Mouse (Mus musculus) left cerebral cortex, postnatal 10 days (tissue): Measurements from ENCODE around the gene Thg1l. TPM values are rescaled to one million over a fixed set of nuclear protein-coding genes. Genes with fewer than 3 reads are reported as not detected.

Source experiments
- total RNA-seq, 2 experiments: library from RNA; stranded (reverse); gene quantifications; 2 replicates each; pipeline ENCODE4 v1.2.3; 2021

Gene Thg1l
- total RNA-seq, 2 experiments from 2014 or later: 10.4 to 12.1 TPM

Other genes with a start within 250 kb of the Thg1l start
- 10 to 100 TPM; 43.8 to 44.0 TPM for gene Clint1, start 103.4 kb downstream of the Thg1l start, total RNA-seq
- gene Lsm11, start 10.6 kb downstream of the Thg1l start, total RNA-seq: 100 to 1,000 TPM; 117 to 128 TPM
- under 1 TPM; 0.11 to 0.12 TPM for gene Sox30, start 24.8 kb upstream of the Thg1l start, total RNA-seq
- 1 to 10 TPM; 3.1 to 3.3 TPM for gene Gm12166, start 96.8 kb upstream of the Thg1l start, total RNA-seq
- gene Adam19, start 100.5 kb upstream of the Thg1l start, total RNA-seq: 10 to 100 TPM; 30.6 to 35.1 TPM
- 1 to 10 TPM in 1 of 2 experiments, under 1 TPM in 1; 0.53 to 1.3 TPM for gene Nipal4, start 211.0 kb upstream of the Thg1l start, total RNA-seq